Mouse (Mus musculus): ENCODE results near the gene Glis1.

- TF ChIP-seq EP300 (IDR thresholded peaks at IDR 0.05; ENCODE audit: low read depth) (no peak), CTCF (IDR thresholded peaks at IDR 0.05; ENCODE audit: low read depth) (no peak)
These were observed 103.7 kb downstream of the Glis1 start for GRCm38 (mm10) chr4:107538116-107538515.

Measured in heart, postnatal 0 days (tissue).